Mouse (Mus musculus): ENCODE data around the gene Tmem52b. TPM values are rescaled to one million over a fixed set of nuclear protein-coding genes. Genes with fewer than 3 reads are reported as not detected.
"Not testable (repeated sequence)": the region's sequence is repeated elsewhere in the genome, so short reads cannot be mapped to it uniquely, and the experiment has no call there.

Tmem52b gene
- total RNA-seq (2021) = not detected

GRCm38 (mm10) chr6:129512367-129512766 lies at the start of gene Tmem52b:
Gene Tmem52b, plus strand, starts transcription at chr6:129512555.
- intact Hi-C loops (cut with DNase I) = no loop called here
- DNase-seq = no peak

GRCm38 (mm10) chr6:129471386-129471785 lies 41.0 kb upstream of the Tmem52b start:
- DNase-seq = no peak

GRCm38 (mm10) chr6:129472627-129473026 lies 39.7 kb upstream of the Tmem52b start:
- intact Hi-C loops (cut with DNase I) = no loop called here
- peak in 1 of 2 experiments; percentile 5 for DNase-seq

More at GRCm38 (mm10) chr6:129471386-129471785, 41.0 kb upstream of the Tmem52b start:
- intact Hi-C loops (cut with DNase I) = no loop called here

GRCm38 (mm10) chr6:129476404-129477126 lies 35.8 kb upstream of the Tmem52b start:
- DNase-seq = peak; percentile 26 to 52
- intact Hi-C loops (cut with DNase I) = loop anchor here (1.0 to 5.0 kb wide), 2 partner anchors 41 to 83 kb away; no protein-coding TSS in a partner anchor

GRCm38 (mm10) chr6:129480089-129480958 lies 32.0 kb upstream of the Tmem52b start:
- no peak for DNase-seq
- intact Hi-C loops (cut with DNase I) = no loop called here

GRCm38 (mm10) chr6:129494924-129495323 lies 17.4 kb upstream of the Tmem52b start:
- DNase-seq = no peak
- intact Hi-C loops (cut with DNase I) = no loop called here

- no peak for DNase-seq
- intact Hi-C loops (cut with DNase I) = no loop called here
Measured at GRCm38 (mm10) chr6:129497345-129498218, 14.8 kb upstream of the Tmem52b start.

GRCm38 (mm10) chr6:129499516-129499915 lies 12.8 kb upstream of the Tmem52b start:
- DNase-seq; intact Hi-C loops (cut with DNase I): not testable (repeated sequence)

GRCm38 (mm10) chr6:129503471-129503870 lies 8.9 kb upstream of the Tmem52b start:
- no peak for DNase-seq
- intact Hi-C loops (cut with DNase I) = no loop called here

GRCm38 (mm10) chr6:129507024-129507423 lies 5.3 kb upstream of the Tmem52b start, which contains the start of gene Olr1:
Gene Olr1, minus strand, starts transcription at chr6:129507165.
- intact Hi-C loops (cut with DNase I) = no loop called here
- DNase-seq = no peak

- intact Hi-C loops (cut with DNase I) = no loop called here
- DNase-seq = no peak
Measured at GRCm38 (mm10) chr6:129510120-129510911, 2.0 kb upstream of the Tmem52b start.

- DNase-seq = no peak
- intact Hi-C loops (cut with DNase I) = no loop called here
Measured at GRCm38 (mm10) chr6:129512868-129513267, 513 bp downstream of the Tmem52b start.

- DNase-seq = no peak
Measured at GRCm38 (mm10) chr6:129513409-129513808, 1.1 kb downstream of the Tmem52b start.

GRCm38 (mm10) chr6:129514376-129514775 lies 2.0 kb downstream of the Tmem52b start:
- intact Hi-C loops (cut with DNase I) = no loop called here
- DNase-seq = no peak

More at GRCm38 (mm10) chr6:129513409-129513808, 1.1 kb downstream of the Tmem52b start:
- intact Hi-C loops (cut with DNase I) = no loop called here

- DNase-seq = no peak
- intact Hi-C loops (cut with DNase I) = loop anchor here (5.0 kb wide), 2 partner anchors 38 to 42 kb away; no protein-coding TSS in a partner anchor
Measured at GRCm38 (mm10) chr6:129515068-129515467, 2.7 kb downstream of the Tmem52b start.

- intact Hi-C loops (cut with DNase I) = loop anchor here (5.0 kb wide), 2 partner anchors 39 to 41 kb away; no protein-coding TSS in a partner anchor
- no peak for DNase-seq
Measured at GRCm38 (mm10) chr6:129516388-129516787, 4.0 kb downstream of the Tmem52b start.

- intact Hi-C loops (cut with DNase I) = loop anchor here (1.0 to 5.0 kb wide), 3 partner anchors 39 to 125 kb away; no protein-coding TSS in a partner anchor
- peak; percentile 48 to 59 for DNase-seq
Measured at GRCm38 (mm10) chr6:129517752-129518408, 5.5 kb downstream of the Tmem52b start.

- intact Hi-C loops (cut with DNase I) = no loop called here
- no peak for DNase-seq
Measured at GRCm38 (mm10) chr6:129526069-129526468, 13.7 kb downstream of the Tmem52b start.

- no peak for DNase-seq
- intact Hi-C loops (cut with DNase I) = no loop called here
Measured at GRCm38 (mm10) chr6:129527416-129527815, 15.1 kb downstream of the Tmem52b start.
